Mouse (Mus musculus) layer of hippocampus, postnatal 10 days (tissue): ENCODE data around the gene Ltf. TPM values are rescaled to one million over a fixed set of nuclear protein-coding genes. Genes with fewer than 3 reads are reported as not detected.

Source experiments
- DNase-seq, 2 experiments: peaks; one replicate each; pipeline ENCODE4 v3.0.0; 2021; ENCODE audit warnings: low spot score in 2 of 2
- total RNA-seq, 2 experiments: library from RNA; stranded (reverse); gene quantifications; 2 replicates each; pipeline ENCODE4 v1.2.3; 2021

Ltf gene
- total RNA-seq, 2 experiments from 2014 or later: 2.0 TPM; not detected in 1

DNA sequence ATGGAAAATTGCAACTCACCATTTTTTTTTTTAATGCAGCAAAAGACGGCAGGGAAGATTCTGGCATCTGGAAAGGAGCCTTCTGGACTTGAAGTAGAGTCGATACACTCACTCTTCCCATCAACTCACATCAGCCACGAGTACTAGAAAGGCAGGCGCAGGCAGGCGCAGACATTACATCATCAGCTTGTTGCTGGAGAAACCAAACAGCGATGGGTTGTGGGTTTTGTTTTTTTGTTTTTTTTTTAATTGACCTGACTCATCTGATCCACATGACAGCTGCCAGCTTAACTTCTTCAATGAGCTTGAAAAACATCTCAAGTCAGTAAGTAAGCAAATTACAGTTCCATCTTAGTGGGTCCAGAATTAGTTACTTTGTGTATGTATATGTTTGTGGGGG, 67.1 kb downstream of the Ltf start:
- no peak for DNase-seq

DNA sequence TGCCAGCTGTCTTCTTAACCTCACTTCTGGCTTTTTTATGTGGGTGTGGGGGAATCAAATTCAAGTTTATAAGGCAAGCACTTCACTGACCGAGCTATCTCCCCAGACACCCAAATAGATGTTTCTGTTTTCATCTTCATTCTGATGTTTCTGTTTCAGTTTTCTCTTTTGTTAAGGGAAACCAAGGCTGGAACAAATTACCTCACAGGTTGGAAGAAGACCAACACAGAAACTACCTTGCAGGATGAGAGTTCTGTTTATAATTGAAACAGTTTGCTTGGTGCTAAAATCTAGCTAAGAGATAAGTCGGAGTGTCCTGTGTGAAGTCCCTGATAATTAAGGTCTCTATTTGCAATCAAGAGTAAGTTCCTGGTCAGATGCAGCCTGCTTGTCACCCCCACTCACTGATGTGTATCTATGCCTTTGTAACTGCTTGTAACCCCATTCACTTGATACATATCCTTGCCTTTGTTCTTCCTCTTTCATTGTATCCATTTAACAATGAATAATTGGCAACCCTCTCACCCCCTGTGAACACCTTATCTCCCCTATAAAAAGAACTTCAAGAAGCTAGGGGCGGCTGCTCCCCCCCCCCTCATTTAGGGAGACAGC, 68.0 kb downstream of the Ltf start:
- DNase-seq: no peak

DNA sequence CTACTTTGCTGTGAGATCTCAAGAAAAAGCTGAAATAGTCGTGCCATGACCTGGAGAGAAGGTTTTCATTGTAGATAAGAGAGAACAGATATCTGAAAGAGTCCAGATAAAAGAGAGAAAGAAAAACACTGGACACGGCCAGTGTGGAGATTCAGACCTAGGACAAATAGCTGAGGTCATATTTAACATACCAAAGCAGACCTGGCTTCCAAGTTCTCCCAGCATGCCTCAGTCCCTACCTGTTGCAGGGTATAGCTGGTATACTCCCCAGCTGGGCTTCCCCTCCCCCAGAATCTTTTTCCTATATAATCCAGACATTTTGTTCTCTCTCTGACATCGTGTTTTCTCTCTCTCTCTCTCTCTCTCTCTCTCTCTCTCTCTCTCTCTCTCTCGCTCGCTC, 68.9 kb downstream of the Ltf start:
- no peak for DNase-seq

- no peak for DNase-seq
Observed at GRCm38 (mm10) chr9:111088886-111089285, 69.8 kb downstream of the Ltf start.

Other genes with a start within 250 kb of the Ltf start
- not detected for gene Prss42, start 221.1 kb upstream of the Ltf start, total RNA-seq
- gene Prss44, start 205.3 kb upstream of the Ltf start, total RNA-seq: not detected
- under 1 TPM; 0.21 to 0.27 TPM for gene Prss43, start 192.6 kb upstream of the Ltf start, total RNA-seq
- under 1 TPM; 0.50 to 0.74 TPM for gene Prss45, start 184.7 kb upstream of the Ltf start, total RNA-seq
- under 1 TPM in 1 of 2 experiments, not detected in 1; 0.39 TPM for gene Prss46, start 174.8 kb upstream of the Ltf start, total RNA-seq
- under 1 TPM; 0.31 to 0.41 TPM for gene Prss50, start 161.3 kb upstream of the Ltf start, total RNA-seq
- gene Als2cl, start 139.4 kb upstream of the Ltf start, total RNA-seq: 10 to 100 TPM; 11.6 to 15.4 TPM
- 1 to 10 TPM; 1.7 to 1.8 TPM for gene Tmie, start 139.2 kb upstream of the Ltf start, total RNA-seq
- not detected for gene Fam240a, start 102.4 kb upstream of the Ltf start, total RNA-seq
- gene Tdgf1, start 73.1 kb upstream of the Ltf start, total RNA-seq: not detected
- 1 to 10 TPM; 1.6 to 1.7 TPM for gene Lrrc2, start 67.7 kb upstream of the Ltf start, total RNA-seq
- gene Rtp3, start 28.7 kb upstream of the Ltf start, total RNA-seq: under 1 TPM in 1 of 2 experiments, not detected in 1; 0.21 TPM
- 1 to 10 TPM in 1 of 2 experiments, under 1 TPM in 1; 0.69 to 1.5 TPM for gene Ccrl2, start 38.2 kb downstream of the Ltf start, total RNA-seq
- gene Lrrfip2, start 98.3 kb downstream of the Ltf start, total RNA-seq: 10 to 100 TPM; 29.1 to 30.2 TPM